Mouse (Mus musculus): Measurements from ENCODE around the gene Dhx30. TPM values are rescaled to one million over a fixed set of nuclear protein-coding genes. Genes with fewer than 3 reads are reported as not detected.
A peak's percentile ranks its signal among the peaks of the same experiment; 100 is the strongest.
"Not testable (repeated sequence)": the region's sequence is repeated elsewhere in the genome, so short reads cannot be mapped to it uniquely, and the experiment has no call there.

The Dhx30 gene
- total RNA-seq, 1 experiment from 2014 or later: 78.6 TPM

GRCm38 (mm10) chr9:110116353-110116976 is 1.2 kb downstream of the Dhx30 start:
- peak in 1 of 2 experiments; percentile 12; a peak in 1 of 4 replicates for ATAC-seq (replicated peaks in 1 of 2; ENCODE audit: insufficient read depth in 1 of 2, low FRiP score in 2 of 2, low TSS enrichment in 1 of 2, low read depth in 1 of 2, poor library complexity in 2 of 2, severe bottlenecking in 2 of 2)

- ATAC-seq (replicated peaks in 1 of 2; ENCODE audit: insufficient read depth in 1 of 2, low FRiP score in 2 of 2, low TSS enrichment in 1 of 2, low read depth in 1 of 2, poor library complexity in 2 of 2, severe bottlenecking in 2 of 2): peak; percentile 99 to 100
These were observed 16.7 kb downstream of the Dhx30 start for GRCm38 (mm10) chr9:110100627-110101600.

- ATAC-seq (replicated peaks in 1 of 2; ENCODE audit: insufficient read depth in 1 of 2, low FRiP score in 2 of 2, low TSS enrichment in 1 of 2, low read depth in 1 of 2, poor library complexity in 2 of 2, severe bottlenecking in 2 of 2): no peak
These were observed 19.8 kb downstream of the Dhx30 start for GRCm38 (mm10) chr9:110097791-110098190.

- no peak for ATAC-seq (replicated peaks in 1 of 2; ENCODE audit: insufficient read depth in 1 of 2, low FRiP score in 2 of 2, low TSS enrichment in 1 of 2, low read depth in 1 of 2, poor library complexity in 2 of 2, severe bottlenecking in 2 of 2)
These were observed 22.9 kb downstream of the Dhx30 start for GRCm38 (mm10) chr9:110094761-110095160.

- ATAC-seq (replicated peaks in 1 of 2; ENCODE audit: insufficient read depth in 1 of 2, low FRiP score in 2 of 2, low TSS enrichment in 1 of 2, low read depth in 1 of 2, poor library complexity in 2 of 2, severe bottlenecking in 2 of 2): no peak
These were observed 24.3 kb downstream of the Dhx30 start for GRCm38 (mm10) chr9:110093303-110093702.

GRCm38 (mm10) chr9:110085693-110086092 is 31.9 kb downstream of the Dhx30 start:
- ATAC-seq (replicated peaks in 1 of 2; ENCODE audit: insufficient read depth in 1 of 2, low FRiP score in 2 of 2, low TSS enrichment in 1 of 2, low read depth in 1 of 2, poor library complexity in 2 of 2, severe bottlenecking in 2 of 2): no peak

GRCm38 (mm10) chr9:110084201-110084964 is 33.2 kb downstream of the Dhx30 start:
- no peak for ATAC-seq (replicated peaks in 1 of 2; ENCODE audit: insufficient read depth in 1 of 2, low FRiP score in 2 of 2, low TSS enrichment in 1 of 2, low read depth in 1 of 2, poor library complexity in 2 of 2, severe bottlenecking in 2 of 2)

- ATAC-seq (replicated peaks in 1 of 2; ENCODE audit: insufficient read depth in 1 of 2, low FRiP score in 2 of 2, low TSS enrichment in 1 of 2, low read depth in 1 of 2, poor library complexity in 2 of 2, severe bottlenecking in 2 of 2): no peak
These were observed 36.6 kb downstream of the Dhx30 start for GRCm38 (mm10) chr9:110081066-110081465.

GRCm38 (mm10) chr9:110076468-110076867 is 41.2 kb downstream of the Dhx30 start:
- ATAC-seq (replicated peaks in 1 of 2; ENCODE audit: insufficient read depth in 1 of 2, low FRiP score in 2 of 2, low TSS enrichment in 1 of 2, low read depth in 1 of 2, poor library complexity in 2 of 2, severe bottlenecking in 2 of 2): not testable (repeated sequence)

GRCm38 (mm10) chr9:110071843-110072242 is 45.8 kb downstream of the Dhx30 start:
- peak; percentile 56 to 58; a peak in 2 of 4 replicates for ATAC-seq (replicated peaks in 1 of 2; ENCODE audit: insufficient read depth in 1 of 2, low FRiP score in 2 of 2, low TSS enrichment in 1 of 2, low read depth in 1 of 2, poor library complexity in 2 of 2, severe bottlenecking in 2 of 2)

- no peak for ATAC-seq (replicated peaks in 1 of 2; ENCODE audit: insufficient read depth in 1 of 2, low FRiP score in 2 of 2, low TSS enrichment in 1 of 2, low read depth in 1 of 2, poor library complexity in 2 of 2, severe bottlenecking in 2 of 2)
These were observed 46.6 kb downstream of the Dhx30 start for GRCm38 (mm10) chr9:110071011-110071410.

- no peak for ATAC-seq (replicated peaks in 1 of 2; ENCODE audit: insufficient read depth in 1 of 2, low FRiP score in 2 of 2, low TSS enrichment in 1 of 2, low read depth in 1 of 2, poor library complexity in 2 of 2, severe bottlenecking in 2 of 2)
These were observed 47.3 kb downstream of the Dhx30 start for GRCm38 (mm10) chr9:110070358-110070757.

- no peak for ATAC-seq (replicated peaks in 1 of 2; ENCODE audit: insufficient read depth in 1 of 2, low FRiP score in 2 of 2, low TSS enrichment in 1 of 2, low read depth in 1 of 2, poor library complexity in 2 of 2, severe bottlenecking in 2 of 2)
These were observed 48.9 kb downstream of the Dhx30 start for GRCm38 (mm10) chr9:110068745-110069144.

- ATAC-seq (replicated peaks in 1 of 2; ENCODE audit: insufficient read depth in 1 of 2, low FRiP score in 2 of 2, low TSS enrichment in 1 of 2, low read depth in 1 of 2, poor library complexity in 2 of 2, severe bottlenecking in 2 of 2): no peak
These were observed 53.0 kb downstream of the Dhx30 start for GRCm38 (mm10) chr9:110064641-110065040.

GRCm38 (mm10) chr9:110062861-110063260 is 54.8 kb downstream of the Dhx30 start:
- no peak for ATAC-seq (replicated peaks in 1 of 2; ENCODE audit: insufficient read depth in 1 of 2, low FRiP score in 2 of 2, low TSS enrichment in 1 of 2, low read depth in 1 of 2, poor library complexity in 2 of 2, severe bottlenecking in 2 of 2)

- ATAC-seq (replicated peaks in 1 of 2; ENCODE audit: insufficient read depth in 1 of 2, low FRiP score in 2 of 2, low TSS enrichment in 1 of 2, low read depth in 1 of 2, poor library complexity in 2 of 2, severe bottlenecking in 2 of 2): 0 out of 4 replicates have a peak, but pooled peaks of 1 of the 2 experiments have one; percentile 4
These were observed 55.2 kb downstream of the Dhx30 start for GRCm38 (mm10) chr9:110062405-110062804.

GRCm38 (mm10) chr9:110060761-110061160 is 56.9 kb downstream of the Dhx30 start:
- ATAC-seq (replicated peaks in 1 of 2; ENCODE audit: insufficient read depth in 1 of 2, low FRiP score in 2 of 2, low TSS enrichment in 1 of 2, low read depth in 1 of 2, poor library complexity in 2 of 2, severe bottlenecking in 2 of 2): no peak

- no peak for ATAC-seq (replicated peaks in 1 of 2; ENCODE audit: insufficient read depth in 1 of 2, low FRiP score in 2 of 2, low TSS enrichment in 1 of 2, low read depth in 1 of 2, poor library complexity in 2 of 2, severe bottlenecking in 2 of 2)
These were observed 60.4 kb downstream of the Dhx30 start for GRCm38 (mm10) chr9:110057200-110057599.
